Mouse (Mus musculus) liver, adult 2 months (tissue): ENCODE results near the gene Ubiad1. TPM values are rescaled to one million over a fixed set of nuclear protein-coding genes. Genes with fewer than 3 reads are reported as not detected.
A peak's percentile ranks its signal among the peaks of the same experiment; 100 is the strongest.

Source experiments
- DNase-seq: peaks from one replicate; pipeline ENCODE4 v3.0.0-alpha.2; 2011; ENCODE audit warnings: low read depth, low spot score; ENCODE audit errors: extremely low read depth
- H3K27ac ChIP-seq: fragments of 200-500 bp; replicated peaks from 2 replicates; pipeline ENCODE4 v1.5.1; 2012; ENCODE audit warnings: low read depth, mild to moderate bottlenecking, control low read depth, inconsistent platforms, low read length; ENCODE audit not compliant: insufficient read depth
- H3K27me3 ChIP-seq: fragments of 200-500 bp; 2 replicates; pipeline ENCODE4 v1.6.1; 2012; ENCODE audit warnings: mild to moderate bottlenecking, moderate library complexity, low read length, inconsistent platforms; ENCODE audit not compliant: control insufficient read depth, insufficient read depth
- H3K36me3 ChIP-seq: fragments of 200-500 bp; 2 replicates; pipeline ENCODE4 v1.6.1; 2012; ENCODE audit warnings: low read length, inconsistent platforms; ENCODE audit not compliant: control insufficient read depth, insufficient read depth
- H3K4me1 ChIP-seq: fragments of 200-500 bp; 2 replicates; pipeline ENCODE4 v1.6.1; 2011; ENCODE audit warnings: low read length; ENCODE audit not compliant: control insufficient read depth, insufficient read depth
- H3K4me3 ChIP-seq: fragments of 200-500 bp; 2 replicates; pipeline ENCODE4 v1.5.1; 2011; ENCODE audit warnings: low read depth, mild to moderate bottlenecking, control low read depth, low read length, moderate library complexity; ENCODE audit not compliant: insufficient read depth
- H3K79me2 ChIP-seq: fragments of 200-500 bp; 2 replicates; pipeline ENCODE4 v1.6.1; 2012; ENCODE audit warnings: inconsistent platforms, mild to moderate bottlenecking, low read length, moderate library complexity; ENCODE audit not compliant: control insufficient read depth, insufficient read depth
- H3K9ac ChIP-seq: fragments of 200-500 bp; 2 replicates; pipeline ENCODE4 v1.6.1; 2012; ENCODE audit warnings: low read depth, mild to moderate bottlenecking, control low read depth, inconsistent platforms, low read length
- CTCF ChIP-seq: fragments of 200-500 bp; IDR thresholded peaks from 2 replicates; pipeline ENCODE4 v1.5.1; 2011; ENCODE audit warnings: low read depth, low read length, control low read depth
- POLR2A ChIP-seq: fragments of 200-500 bp; IDR thresholded peaks from 2 replicates; pipeline ENCODE4 v1.6.1; 2011; ENCODE audit warnings: low read length, control low read depth; ENCODE audit not compliant: insufficient read depth; ENCODE audit errors: extremely low read depth
- WGBS: fragments of 180-500 bp; shearing (Covaris S2); methylation state at CpG from one replicate; pipeline ENCODE4 v1.1.7; 2018; 5-methylcytosine and 5-hydroxymethylcytosine counted together
- polyA plus RNA-seq: library from polyadenylated mRNA; depleted of rRNA; stranded (reverse); fragments of >200 nt; gene quantifications from 2 replicates; pipeline ENCODE4 v1.2.3, GENCODE M21; 2012
- total RNA-seq: library from RNA; depleted of rRNA; stranded (reverse); fragments of >200 nt; gene quantifications from 2 replicates; pipeline ENCODE4 v1.2.3, GENCODE M21; 2014

Ubiad1 gene
- total and polyA plus RNA-seq, 2 experiments: 5.5 to 21.0 TPM

- Histone ChIP-seq H3K4me3 (no peak overlapping the region), H3K36me3 (no peaks in the 10 kb centered on the region), H3K4me1 (no peaks in the 10 kb centered on the region), H3K79me2 (no peaks in the 10 kb centered on the region), H3K27ac (no peak overlapping the region), H3K27me3 (0 out of 2 replicates have a peak, but pooled peaks cover 7% of the 10 kb centered on the region), H3K9ac (no peak overlapping the region)
- 19% methylated on average over 13 of the region's 13 CpGs for WGBS
- DNase-seq: no peak
- no peak for TF ChIP-seq POLR2A
- no peak for TF ChIP-seq CTCF
These were observed 39.2 kb downstream of the Ubiad1 start for GRCm38 (mm10) chr4:148405255-148405788.

- no peak overlapping the region for H3K27ac ChIP-seq
- no peaks in the 10 kb centered on the region for H3K36me3 ChIP-seq
- DNase-seq: no peak
- no peak overlapping the region for H3K4me3 ChIP-seq
- no peaks in the 10 kb centered on the region for H3K79me2 ChIP-seq
- H3K27me3 ChIP-seq: 0 out of 2 replicates have a peak, but pooled peaks cover 7% of the 10 kb centered on the region
- no peak overlapping the region for H3K9ac ChIP-seq
- H3K4me1 ChIP-seq: no peaks in the 10 kb centered on the region
- TF ChIP-seq POLR2A (no peak), CTCF (no peak)
- 33% methylated on average over 11 of the region's 11 CpGs for WGBS
These were observed 39.8 kb downstream of the Ubiad1 start for GRCm38 (mm10) chr4:148404748-148405147.

- 33% methylated on average over 12 of the region's 12 CpGs for WGBS
- H3K9ac ChIP-seq: no peak overlapping the region
These were observed 41.2 kb downstream of the Ubiad1 start for GRCm38 (mm10) chr4:148403402-148403801.

GRCm38 (mm10) chr4:148399437-148400094 is 45.0 kb downstream of the Ubiad1 start:
- Histone ChIP-seq H3K4me3 (no peak overlapping the region), H3K4me1 (no peaks in the 10 kb centered on the region), H3K79me2 (no peaks in the 10 kb centered on the region), H3K27me3 (0 out of 2 replicates have a peak, but pooled peaks cover 2% of the 10 kb centered on the region), H3K9ac (no peak overlapping the region), H3K36me3 (no peaks in the 10 kb centered on the region), H3K27ac (no peak overlapping the region)
- TF ChIP-seq CTCF (no peak), POLR2A (no peak)
- no peak for DNase-seq
- WGBS: 74% methylated on average over 9 of the region's 9 CpGs

More at GRCm38 (mm10) chr4:148403402-148403801, 41.2 kb downstream of the Ubiad1 start:
- no peak overlapping the region for H3K4me3 ChIP-seq
- H3K4me1 ChIP-seq: no peaks in the 10 kb centered on the region
- H3K27me3 ChIP-seq: 0 out of 2 replicates have a peak, but pooled peaks cover 7% of the 10 kb centered on the region
- no peak overlapping the region for H3K27ac ChIP-seq
- TF ChIP-seq POLR2A: no peak
- no peak for TF ChIP-seq CTCF
- H3K79me2 ChIP-seq: no peaks in the 10 kb centered on the region
- DNase-seq: no peak
- no peaks in the 10 kb centered on the region for H3K36me3 ChIP-seq

GRCm38 (mm10) chr4:148397531-148398287 is 46.9 kb downstream of the Ubiad1 start:
- Histone ChIP-seq H3K27ac (no peak overlapping the region), H3K36me3 (no peaks in the 10 kb centered on the region), H3K4me3 (no peak overlapping the region), H3K79me2 (no peaks in the 10 kb centered on the region), H3K4me1 (no peaks in the 10 kb centered on the region), H3K27me3 (no peaks in the 10 kb centered on the region), H3K9ac (no peak overlapping the region)
- DNase-seq: no peak
- no peak for TF ChIP-seq POLR2A
- 0 out of 2 replicates have a peak, but pooled peaks have one; percentile 4 for TF ChIP-seq CTCF
- 82% methylated on average over 18 of the region's 18 CpGs for WGBS

GRCm38 (mm10) chr4:148397113-148397512 is 47.5 kb downstream of the Ubiad1 start:
- Histone ChIP-seq H3K36me3 (no peaks in the 10 kb centered on the region), H3K4me3 (no peak overlapping the region), H3K27ac (no peak overlapping the region), H3K4me1 (no peaks in the 10 kb centered on the region), H3K27me3 (no peaks in the 10 kb centered on the region), H3K79me2 (no peaks in the 10 kb centered on the region), H3K9ac (no peak overlapping the region)
- DNase-seq: no peak
- TF ChIP-seq POLR2A (no peak), CTCF (no peak)
- WGBS: 87% methylated on average over 4 of the region's 4 CpGs
